Mouse (Mus musculus) kidney, postnatal 0 days (tissue): ENCODE data around the gene Elmod1. TPM values are rescaled to one million over a fixed set of nuclear protein-coding genes. Genes with fewer than 3 reads are reported as not detected.

Experiments used
- ATAC-seq: fragments of 200-750 bp; cut with Nextera tagmentation; replicated peaks from 2 replicates; pipeline ENCODE4 v1.8.0; 2017; ENCODE audit warnings: low read depth, moderate number of reproducible peaks, moderate TSS enrichment, moderate library complexity; ENCODE audit not compliant: low FRiP score
- DNase-seq: peaks from one replicate; pipeline ENCODE4 v3.0.0-alpha.2; 2016; ENCODE audit warnings: low spot score
- H3K27ac ChIP-seq: fragments of 300-500 bp; sonication (generic); 2 replicates; pipeline ENCODE4 v1.5.1; 2014; ENCODE audit warnings: mild to moderate bottlenecking
- H3K27me3 ChIP-seq: fragments of 300-500 bp; sonication (generic); 2 replicates; pipeline ENCODE4 v1.6.1; 2014; ENCODE audit warnings: low read length, mixed read lengths; ENCODE audit not compliant: insufficient read depth
- H3K36me3 ChIP-seq: fragments of 300-500 bp; sonication (generic); 2 replicates; pipeline ENCODE4 v1.6.1; 2014; ENCODE audit warnings: low read length, mixed read lengths; ENCODE audit not compliant: insufficient read depth
- H3K4me1 ChIP-seq: fragments of 300-500 bp; sonication (generic); replicated peaks from 2 replicates; pipeline ENCODE4 v1.6.1; 2014; ENCODE audit warnings: antibody characterized with exemption, low read length, mixed read lengths; ENCODE audit not compliant: insufficient read depth
- H3K4me2 ChIP-seq: fragments of 300-500 bp; sonication (generic); 2 replicates; pipeline ENCODE4 v1.6.1; 2014; ENCODE audit warnings: mild to moderate bottlenecking, low read length, moderate library complexity, mixed read lengths
- H3K4me3 ChIP-seq: fragments of 300-500 bp; sonication (generic); replicated peaks from 2 replicates; pipeline ENCODE4 v1.5.1; 2014; ENCODE audit warnings: low read depth, low read length
- H3K9ac ChIP-seq: fragments of 300-500 bp; sonication (generic); 2 replicates; pipeline ENCODE4 v1.6.1; 2014; ENCODE audit warnings: low read depth, low read length
- H3K9me3 ChIP-seq: fragments of 300-500 bp; sonication (generic); replicated peaks from 2 replicates; pipeline ENCODE4 v1.6.1; 2016; ENCODE audit warnings: low read length, inconsistent platforms, mixed read lengths
- CTCF ChIP-seq: IDR thresholded peaks from 2 replicates; pipeline ENCODE4 v1.5.1; 2016; ENCODE audit warnings: antibody characterized with exemption, low read depth, mild to moderate bottlenecking, moderate library complexity
- WGBS: fragments of 180-500 bp; shearing (Covaris S2); extraction: QIAGEN DNeasy Blood & Tissue Kit; methylation state at CpG from one replicate; pipeline ENCODE4 v1.1.7; 2014; 5-methylcytosine and 5-hydroxymethylcytosine counted together
- polyA plus RNA-seq: library from polyadenylated mRNA; unstranded; fragments of >200 nt; fragmentation: Nextera tagmentation; extraction: Ambion mirVana; gene quantifications from 2 replicates; pipeline ENCODE4 v1.2.1, GENCODE M21; 2015

Elmod1 gene
- polyA plus RNA-seq, 1 experiment from 2014 or later = 0.33 TPM

DNA sequence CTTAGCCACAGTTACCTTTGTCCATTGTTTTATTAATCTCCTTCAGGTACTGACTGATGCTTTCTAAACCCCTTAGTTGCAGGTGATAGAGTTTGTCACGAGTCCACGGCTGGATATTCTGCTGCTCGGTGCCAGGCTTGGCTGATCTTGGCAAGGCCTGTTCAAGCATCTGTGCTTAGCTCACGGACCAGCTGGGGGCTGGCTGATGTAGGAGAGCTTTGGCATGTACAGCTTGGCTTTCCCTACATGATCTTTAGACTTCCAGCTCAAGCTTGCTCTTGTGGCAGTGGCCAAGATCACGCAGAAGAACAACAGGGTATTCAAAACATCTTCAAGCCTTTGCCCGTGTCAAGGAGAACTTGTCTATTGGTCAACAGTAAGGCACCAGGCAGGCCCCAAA lies 75.3 kb downstream of the Elmod1 start:
- Histone ChIP-seq H3K4me1 (no peaks in the 10 kb centered on the region), H3K27me3 (no peaks in the 10 kb centered on the region), H3K9me3 (no peaks in the 10 kb centered on the region), H3K4me2 (no peak overlapping the region), H3K27ac (no peak overlapping the region), H3K9ac (no peak overlapping the region), H3K4me3 (no peak overlapping the region), H3K36me3 (no peaks in the 10 kb centered on the region)
- WGBS = 82% methylated on average over 6 of the region's 6 CpGs
- ATAC-seq (no peak), DNase-seq (no peak)
- TF ChIP-seq CTCF = no peak

DNA sequence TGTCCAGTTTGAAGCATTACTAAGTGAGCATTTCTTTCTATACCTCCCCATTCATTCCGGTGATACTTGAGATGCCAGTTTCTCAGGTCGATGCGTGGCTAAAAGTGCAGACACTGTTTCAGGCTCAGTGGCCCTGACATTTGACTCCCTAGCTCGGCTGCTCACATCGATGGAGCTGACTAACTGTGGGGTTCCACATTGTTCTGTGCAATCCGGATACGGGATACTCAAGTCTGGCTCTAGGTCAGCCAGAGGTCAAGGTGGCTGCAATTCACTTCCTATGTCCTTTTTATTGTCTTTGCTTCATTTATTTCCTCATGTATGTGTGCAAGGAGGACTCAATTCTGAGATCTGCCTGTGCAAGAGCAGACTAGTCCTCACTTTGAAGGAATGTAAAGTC lies 79.3 kb downstream of the Elmod1 start:
- no peak overlapping the region for H3K4me2 ChIP-seq
- H3K9me3 ChIP-seq = no peaks in the 10 kb centered on the region
- no peak overlapping the region for H3K27ac ChIP-seq
- no peak overlapping the region for H3K4me3 ChIP-seq
- H3K9ac ChIP-seq = no peak overlapping the region
- DNase-seq = peak; percentile 29
- ATAC-seq = no peak
- WGBS = 20% methylated on average over 7 of the region's 7 CpGs
- H3K4me1 ChIP-seq = no peaks in the 10 kb centered on the region
- TF ChIP-seq CTCF = no peak
- no peaks in the 10 kb centered on the region for H3K27me3 ChIP-seq
- H3K36me3 ChIP-seq = no peaks in the 10 kb centered on the region

DNA sequence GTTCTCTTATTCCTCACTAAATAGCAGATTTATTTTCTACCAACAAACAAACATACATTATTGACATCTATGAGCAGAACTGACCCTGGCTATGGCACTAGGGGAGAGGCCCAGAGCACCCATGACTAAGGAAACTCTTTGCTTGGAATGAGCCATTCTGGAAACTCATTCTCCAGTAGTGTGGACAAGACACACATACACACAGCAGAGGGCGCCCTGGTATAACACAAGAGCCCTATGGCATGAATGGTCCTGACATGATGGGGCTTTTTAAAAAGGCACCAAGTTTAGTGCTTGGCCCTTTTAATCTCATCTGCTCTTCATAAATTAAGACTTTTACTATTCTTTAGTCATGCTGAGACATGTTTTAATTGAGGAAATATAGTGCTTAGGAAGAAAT lies 85.0 kb downstream of the Elmod1 start:
- DNase-seq (peak; percentile 68), ATAC-seq (no peak)
- 4% methylated on average over 1 of the region's 1 CpGs for WGBS
- Histone ChIP-seq H3K9me3 (no peaks in the 10 kb centered on the region), H3K4me1 (no peaks in the 10 kb centered on the region), H3K27ac (no peak overlapping the region), H3K9ac (no peak overlapping the region), H3K36me3 (no peaks in the 10 kb centered on the region), H3K4me3 (no peak overlapping the region), H3K4me2 (no peak overlapping the region), H3K27me3 (no peaks in the 10 kb centered on the region)
- peak; percentile 79 for TF ChIP-seq CTCF

GRCm38 (mm10) chr9:53883588-53884280 lies 91.4 kb downstream of the Elmod1 start:
- no peak for ATAC-seq
- Histone ChIP-seq H3K4me1 (no peaks in the 10 kb centered on the region), H3K9me3 (no peaks in the 10 kb centered on the region), H3K9ac (no peak overlapping the region), H3K27ac (no peak overlapping the region), H3K27me3 (no peaks in the 10 kb centered on the region), H3K36me3 (no peaks in the 10 kb centered on the region), H3K4me2 (no peak overlapping the region), H3K4me3 (no peak overlapping the region)
- 94% methylated on average over 23 of the region's 23 CpGs for WGBS
- TF ChIP-seq CTCF = no peak
- no peak for DNase-seq

DNA sequence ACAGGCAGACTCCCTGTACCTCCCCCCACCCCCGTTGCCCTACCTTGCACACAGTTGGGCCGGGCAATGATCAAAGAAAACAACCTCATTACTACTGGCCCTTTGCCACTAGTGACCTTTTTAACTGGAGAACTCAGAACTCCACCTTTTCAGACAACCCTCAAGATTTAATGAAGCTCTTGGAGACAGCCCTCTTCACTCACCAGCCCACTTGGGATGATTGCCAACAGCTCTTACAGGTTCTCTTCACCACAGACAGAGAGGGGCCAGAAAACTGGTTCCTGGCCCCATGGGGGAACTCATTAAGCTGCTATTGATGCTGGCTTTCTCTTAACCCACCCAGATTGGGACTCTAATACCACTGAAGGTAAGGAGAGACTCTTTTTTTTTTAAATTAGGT lies 97.7 kb downstream of the Elmod1 start:
- Histone ChIP-seq H3K4me2 (no peak overlapping the region), H3K4me1 (no peaks in the 10 kb centered on the region), H3K4me3 (no peak overlapping the region), H3K27ac (no peak overlapping the region), H3K27me3 (no peaks in the 10 kb centered on the region), H3K36me3 (no peaks in the 10 kb centered on the region), H3K9me3 (no peaks in the 10 kb centered on the region), H3K9ac (no peak overlapping the region)
- no peak for DNase-seq
- WGBS = 10% methylated on average over 2 of the region's 2 CpGs
- no peak for ATAC-seq
- no peak for TF ChIP-seq CTCF

DNA sequence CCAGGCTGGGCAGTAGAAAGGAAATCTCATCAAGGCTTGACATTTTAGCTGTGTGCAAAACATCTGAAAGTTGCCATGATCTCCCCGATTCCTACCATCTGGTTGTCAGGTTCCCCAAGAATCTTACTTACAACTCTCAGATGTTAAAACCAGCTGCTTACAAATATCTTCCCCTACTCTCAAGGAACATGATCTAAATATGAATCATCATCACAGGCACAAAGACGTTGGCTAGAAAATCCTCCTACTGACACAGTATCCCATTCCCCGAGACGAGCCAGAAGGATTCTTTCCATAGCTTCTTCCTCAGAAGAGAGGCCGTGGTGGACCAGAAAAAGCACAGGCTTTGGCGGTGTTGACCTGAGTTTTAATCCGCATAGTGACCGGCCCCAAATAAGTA lies 101.9 kb downstream of the Elmod1 start:
- no peak overlapping the region for H3K4me3 ChIP-seq
- TF ChIP-seq CTCF = no peak
- no peaks in the 10 kb centered on the region for H3K9me3 ChIP-seq
- 86% methylated on average over 8 of the region's 8 CpGs for WGBS
- H3K27me3 ChIP-seq = no peaks in the 10 kb centered on the region
- H3K36me3 ChIP-seq = no peaks in the 10 kb centered on the region
- DNase-seq = no peak
- no peak overlapping the region for H3K9ac ChIP-seq
- no peak overlapping the region for H3K27ac ChIP-seq
- H3K4me1 ChIP-seq = no peaks in the 10 kb centered on the region
- no peak for ATAC-seq
- H3K4me2 ChIP-seq = no peak overlapping the region

Other genes with a start within 250 kb of the Elmod1 start
- 27.6 and 29.0 TPM in 2 replicates for gene Slc35f2, start 203.8 kb downstream of the Elmod1 start, polyA plus RNA-seq
- not detected in 2 replicates for gene Sln, start 125.1 kb downstream of the Elmod1 start, polyA plus RNA-seq
- 0.30 and 0.33 TPM in 2 replicates for gene Tnfaip8l3, start 93.1 kb upstream of the Elmod1 start, polyA plus RNA-seq